Mouse (Mus musculus) ES-Bruce4 (cell line): ENCODE data around the gene Wdr46. TPM values are rescaled to one million over a fixed set of nuclear protein-coding genes. Genes with fewer than 3 reads are reported as not detected.
A peak's percentile ranks its signal among the peaks of the same experiment; 100 is the strongest.

Experiments used
- H3K27ac ChIP-seq: 2 replicates; pipeline ENCODE4 v1.5.1; 2012; ENCODE audit warnings: low read length, inconsistent platforms; ENCODE audit not compliant: insufficient read depth
- H3K27me3 ChIP-seq: 2 replicates; pipeline ENCODE4 v1.6.1; 2012; ENCODE audit warnings: mild to moderate bottlenecking, low read length, inconsistent platforms; ENCODE audit not compliant: control insufficient read depth, poor library complexity, insufficient read depth, severe bottlenecking
- H3K36me3 ChIP-seq: 2 replicates; pipeline ENCODE4 v1.6.1; 2012; ENCODE audit warnings: inconsistent platforms, mild to moderate bottlenecking, low read length, moderate library complexity; ENCODE audit not compliant: control insufficient read depth, poor library complexity, insufficient read depth, severe bottlenecking
- H3K4me1 ChIP-seq: one replicate; pipeline ENCODE4 v1.8.1; 2011; ENCODE audit warnings: low read length; ENCODE audit not compliant: control insufficient read depth, insufficient read depth
- H3K4me3 ChIP-seq: 2 replicates; pipeline ENCODE4 v1.5.1; 2011; ENCODE audit warnings: low read depth, mild to moderate bottlenecking, low read length
- H3K9ac ChIP-seq: 2 replicates; pipeline ENCODE4 v1.6.1; 2012; ENCODE audit warnings: low read depth, mild to moderate bottlenecking, inconsistent platforms; ENCODE audit not compliant: poor library complexity, severe bottlenecking
- H3K9me3 ChIP-seq: replicated peaks from 2 replicates; pipeline ENCODE4 v1.6.1; 2012; ENCODE audit warnings: mild to moderate bottlenecking, low read length, inconsistent platforms; ENCODE audit not compliant: control insufficient read depth, poor library complexity, insufficient read depth, severe bottlenecking
- CTCF ChIP-seq: IDR thresholded peaks from one replicate; pipeline ENCODE4 v1.8.1; 2011; ENCODE audit warnings: low read depth, low read length
- EP300 ChIP-seq: IDR thresholded peaks from 2 replicates; pipeline ENCODE4 v1.6.1; 2011; ENCODE audit warnings: low read depth, low read length; ENCODE audit not compliant: insufficient read depth
- POLR2A ChIP-seq: IDR thresholded peaks from one replicate; pipeline ENCODE4 v1.8.1; 2011; ENCODE audit warnings: low read length; ENCODE audit not compliant: insufficient read depth
- polyA plus RNA-seq: library from polyadenylated mRNA; stranded (reverse); fragments of >200 nt; gene quantifications from 2 replicates; pipeline ENCODE4 v1.2.4, GENCODE M21; 2011; ENCODE audit warnings: low read depth; ENCODE audit not compliant: missing spikeins, insufficient read depth, insufficient read length

Wdr46 gene
- polyA plus RNA-seq, 1 experiment = 25.3 TPM

- Histone ChIP-seq H3K27me3 (no peaks in the 10 kb centered on the region), H3K9ac (no peak overlapping the region), H3K9me3 (no peaks in the 10 kb centered on the region; the same call in 1 of the 2 replicates), H3K4me1 (no peaks in the 10 kb centered on the region), H3K36me3 (no peaks in the 10 kb centered on the region), H3K27ac (no peak overlapping the region), H3K4me3 (no peak overlapping the region)
- TF ChIP-seq EP300 = no peak
- no peak for TF ChIP-seq POLR2A
- TF ChIP-seq CTCF = peak; percentile 31
Measured at GRCm38 (mm10) chr17:33969394-33969793, 28.9 kb downstream of the Wdr46 start.

DNA sequence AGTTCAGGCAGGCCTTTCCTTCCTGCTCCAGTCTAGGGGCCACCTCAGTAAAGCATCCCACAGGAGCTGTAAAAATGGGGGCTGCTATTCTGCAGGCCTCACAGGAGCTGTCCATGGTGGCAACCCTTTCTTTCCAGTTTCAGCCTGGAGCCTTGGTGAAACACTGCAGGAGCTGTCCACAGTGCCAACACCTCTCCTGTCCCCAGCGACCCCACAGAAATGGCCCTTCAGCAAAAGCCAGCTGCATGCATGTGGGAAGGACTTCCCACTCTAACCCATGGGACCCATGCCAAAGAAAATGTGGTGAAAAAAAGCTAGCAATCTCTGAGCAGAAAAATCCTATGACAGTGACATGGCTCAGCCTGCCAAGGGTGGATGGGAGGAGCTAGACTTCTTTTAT, 32.2 kb downstream of the Wdr46 start:
- TF ChIP-seq EP300 = no peak
- TF ChIP-seq POLR2A = no peak
- TF ChIP-seq CTCF = no peak
- H3K9ac ChIP-seq = no peak overlapping the region
- H3K27me3 ChIP-seq = no peaks in the 10 kb centered on the region
- H3K36me3 ChIP-seq = no peaks in the 10 kb centered on the region
- no peak overlapping the region for H3K4me3 ChIP-seq
- no peaks in the 10 kb centered on the region for H3K4me1 ChIP-seq
- no peaks in the 10 kb centered on the region; the same call in 1 of the 2 replicates for H3K9me3 ChIP-seq
- H3K27ac ChIP-seq = no peak overlapping the region

DNA sequence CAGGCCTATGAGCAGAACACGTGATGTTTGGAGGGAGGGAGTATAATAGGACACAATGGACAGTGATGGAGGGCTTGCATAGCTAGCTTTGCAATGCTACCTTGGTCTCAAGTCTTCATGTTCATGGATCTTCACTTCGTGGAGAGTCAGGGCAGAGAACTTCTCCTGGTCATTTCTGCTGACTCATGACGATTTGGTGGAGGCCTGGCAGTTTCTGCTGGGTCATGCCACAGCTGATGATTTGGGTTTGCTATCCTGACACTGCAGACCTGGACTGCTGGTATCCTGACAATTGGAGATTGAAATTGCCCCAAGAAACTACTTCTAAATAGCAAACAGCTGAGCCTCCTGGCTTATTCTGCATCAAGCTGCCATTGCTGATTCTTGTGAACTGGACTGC, 33.1 kb downstream of the Wdr46 start:
- H3K9me3 ChIP-seq = no peaks in the 10 kb centered on the region; the same call in 1 of the 2 replicates
- no peak for TF ChIP-seq EP300
- no peak for TF ChIP-seq POLR2A
- TF ChIP-seq CTCF = no peak
- no peaks in the 10 kb centered on the region for H3K36me3 ChIP-seq
- H3K27ac ChIP-seq = no peak overlapping the region
- H3K4me3 ChIP-seq = no peak overlapping the region
- H3K4me1 ChIP-seq = no peaks in the 10 kb centered on the region
- peaks cover 2% of the 10 kb centered on the region; the same call in 1 of the 2 replicates for H3K27me3 ChIP-seq
- no peak overlapping the region for H3K9ac ChIP-seq

DNA sequence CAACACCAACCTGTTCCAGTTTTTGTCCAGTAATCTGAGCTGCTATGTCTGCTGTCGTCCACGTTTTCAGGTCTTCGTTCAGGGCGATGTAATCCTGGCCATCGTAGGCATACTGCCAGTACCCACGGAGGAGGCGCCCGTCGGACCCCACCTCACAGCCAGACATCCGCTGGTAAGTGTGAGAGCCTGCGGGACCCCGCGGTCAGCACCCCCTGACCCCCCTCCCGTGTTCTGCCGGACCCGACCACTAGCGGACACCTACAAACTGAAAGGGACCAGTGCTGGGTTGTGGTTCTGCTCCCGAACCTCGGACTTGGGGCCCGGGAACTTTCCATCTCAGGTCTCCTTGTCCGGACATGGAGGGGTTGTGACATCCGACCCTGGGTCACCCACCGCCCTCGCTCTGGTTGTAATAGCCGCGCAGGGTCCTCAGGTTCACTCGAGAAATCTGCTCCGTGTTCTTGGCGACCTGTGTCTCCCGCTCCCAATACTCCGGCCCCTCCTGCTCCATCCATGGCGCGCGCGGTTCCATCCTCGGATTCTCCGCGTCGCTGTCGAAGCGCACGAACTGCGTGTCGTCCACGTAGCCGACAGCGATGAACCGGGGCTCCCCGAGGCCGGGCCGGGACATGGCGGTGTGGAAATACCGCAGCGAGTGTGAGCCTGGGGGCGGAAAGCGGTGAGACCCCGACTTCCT, 37.5 kb downstream of the Wdr46 start:
- H3K4me1 ChIP-seq = peaks cover 7% of the 10 kb centered on the region
- H3K36me3 ChIP-seq = no peaks in the 10 kb centered on the region
- no peaks in the 10 kb centered on the region for H3K9me3 ChIP-seq
- no peak overlapping the region for H3K27ac ChIP-seq
- H3K4me3 ChIP-seq = peak overlapping the region; percentile 74
- TF ChIP-seq CTCF (no peak), EP300 (0 out of 2 replicates have a peak, but pooled peaks have one; percentile 1)
- peaks cover 2% of the 10 kb centered on the region; the same call in 1 of the 2 replicates for H3K27me3 ChIP-seq
- peak overlapping the region; percentile 45 for H3K9ac ChIP-seq

DNA sequence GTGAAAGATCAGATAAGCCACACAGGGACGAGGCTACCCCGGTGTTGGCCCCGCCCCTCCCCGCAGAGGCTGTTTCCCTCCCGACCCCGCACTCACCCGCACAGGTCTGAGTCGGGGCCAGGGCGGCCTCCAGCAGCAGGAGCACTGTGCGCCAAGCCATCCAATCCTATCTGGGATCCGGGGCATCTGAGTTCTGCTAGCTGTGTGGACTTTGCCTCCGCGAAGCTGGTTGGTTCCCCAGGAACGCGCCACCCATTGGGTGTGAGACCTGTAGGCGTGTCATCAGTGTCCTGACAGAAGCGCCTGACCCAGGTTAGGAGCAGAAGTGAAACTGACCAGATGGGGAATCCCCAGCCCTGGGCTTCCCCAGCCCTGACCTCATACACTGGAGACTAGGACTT, 38.2 kb downstream of the Wdr46 start:
- peaks cover 2% of the 10 kb centered on the region; the same call in 1 of the 2 replicates for H3K27me3 ChIP-seq
- H3K4me3 ChIP-seq = peak overlapping the region; percentile 74
- TF ChIP-seq POLR2A (peak; percentile 52), EP300 (no peak)
- peak overlapping the region; percentile 45 for H3K9ac ChIP-seq
- no peaks in the 10 kb centered on the region for H3K36me3 ChIP-seq
- no peaks in the 10 kb centered on the region for H3K9me3 ChIP-seq
- no peak overlapping the region for H3K27ac ChIP-seq
- peaks cover 7% of the 10 kb centered on the region for H3K4me1 ChIP-seq

GRCm38 (mm10) chr17:33979512-33980050, 39.1 kb downstream of the Wdr46 start:
- no peak overlapping the region for H3K9ac ChIP-seq
- H3K27ac ChIP-seq = no peak overlapping the region
- H3K4me3 ChIP-seq = no peak overlapping the region
- H3K4me1 ChIP-seq = peaks cover 7% of the 10 kb centered on the region
- H3K36me3 ChIP-seq = no peaks in the 10 kb centered on the region
- TF ChIP-seq POLR2A (no peak), CTCF (no peak), EP300 (no peak)
- H3K27me3 ChIP-seq = peaks cover 2% of the 10 kb centered on the region; the same call in 1 of the 2 replicates
- H3K9me3 ChIP-seq = no peaks in the 10 kb centered on the region
